Mouse (Mus musculus) spleen, postnatal 36 days (tissue): Measurements from ENCODE around the gene Klhdc2.

Experiments used
- DNase-seq, 2 experiments: peaks; one replicate each; pipeline ENCODE4 v3.0.0; 2022; ENCODE audit warnings: low spot score in 2 of 2, mixed read lengths in 1 of 2

The Klhdc2 gene

DNA sequence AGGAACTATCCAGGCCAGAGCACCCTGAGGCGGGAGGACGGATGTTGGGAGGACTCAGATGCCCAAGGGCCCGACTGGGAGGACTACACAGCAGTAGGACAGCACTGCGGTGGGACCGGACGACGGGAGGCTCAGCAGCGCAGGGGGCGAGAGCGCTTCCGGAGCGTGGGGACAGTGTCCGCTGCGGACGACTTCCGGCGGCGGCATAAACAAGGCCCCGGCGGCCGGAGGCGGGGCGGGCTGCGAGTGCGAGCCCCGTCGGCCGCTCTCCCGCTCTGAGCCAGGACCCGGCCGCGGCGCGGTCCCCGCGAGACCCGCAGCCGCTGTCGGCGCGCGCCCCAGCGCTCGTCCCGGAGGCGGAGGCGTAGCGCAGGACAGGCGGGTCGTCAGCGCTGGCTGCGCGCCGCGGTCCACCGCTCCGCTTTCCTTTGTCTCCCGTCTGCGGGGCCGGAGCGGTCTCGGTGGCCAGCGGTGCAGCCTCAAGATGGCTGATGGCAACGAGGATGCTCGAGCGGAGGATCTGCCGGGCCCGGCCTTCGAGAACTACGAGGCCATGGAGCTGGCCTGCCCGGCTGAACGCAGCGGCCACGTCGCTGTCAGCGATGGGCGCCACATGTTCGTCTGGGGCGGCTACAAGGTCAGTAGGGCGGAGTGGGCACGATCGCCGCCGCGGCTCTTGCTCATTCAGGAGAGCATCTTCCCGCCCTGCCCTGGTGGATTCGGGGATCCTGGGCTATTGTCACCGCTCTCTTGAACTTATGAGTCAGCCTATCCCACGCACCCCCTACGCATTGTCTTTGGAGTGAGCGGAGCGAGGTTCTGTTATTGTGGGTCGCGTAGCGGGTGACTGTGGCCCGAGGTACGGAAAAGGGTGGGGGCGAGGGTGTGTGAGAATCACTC is at the start of gene Klhdc2:
Gene Klhdc2 (plus strand): TSS at position 171 of the 900 bp plus-strand sequence.
- peak; percentile 72 to 76 for DNase-seq

GRCm38 (mm10) chr12:69249766-69250165 is 46.7 kb upstream of the Klhdc2 start:
- DNase-seq: no peak

- DNase-seq: no peak
Observed at GRCm38 (mm10) chr12:69250756-69251155, 45.7 kb upstream of the Klhdc2 start.

GRCm38 (mm10) chr12:69253806-69254205 is 42.7 kb upstream of the Klhdc2 start:
- no peak for DNase-seq

GRCm38 (mm10) chr12:69257836-69258235 is 38.6 kb upstream of the Klhdc2 start:
- peak; percentile 62 to 65 for DNase-seq

DNA sequence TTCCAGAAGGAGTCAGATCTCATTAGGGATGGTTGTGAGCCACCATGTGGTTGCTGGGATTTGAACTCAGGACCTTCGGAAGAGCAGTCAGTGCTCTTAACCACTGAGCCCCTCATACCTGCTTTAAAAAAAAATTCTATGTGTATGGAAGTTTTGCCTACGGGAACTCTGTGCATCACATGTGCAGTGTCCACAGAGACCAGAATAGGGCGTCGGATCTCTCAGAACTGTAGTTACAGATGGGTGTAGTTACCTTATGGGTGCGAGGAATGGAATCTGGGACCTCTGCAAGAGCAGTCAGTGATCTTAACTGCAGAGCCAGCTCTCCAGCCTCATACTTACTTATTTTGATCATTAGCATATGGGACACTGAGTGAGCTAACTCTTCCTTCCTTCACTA is 34.2 kb upstream of the Klhdc2 start:
- DNase-seq: no peak

- no peak for DNase-seq
Observed at GRCm38 (mm10) chr12:69265031-69265430, 31.4 kb upstream of the Klhdc2 start.

GRCm38 (mm10) chr12:69267956-69268632 is 28.4 kb upstream of the Klhdc2 start:
- DNase-seq: no peak

DNA sequence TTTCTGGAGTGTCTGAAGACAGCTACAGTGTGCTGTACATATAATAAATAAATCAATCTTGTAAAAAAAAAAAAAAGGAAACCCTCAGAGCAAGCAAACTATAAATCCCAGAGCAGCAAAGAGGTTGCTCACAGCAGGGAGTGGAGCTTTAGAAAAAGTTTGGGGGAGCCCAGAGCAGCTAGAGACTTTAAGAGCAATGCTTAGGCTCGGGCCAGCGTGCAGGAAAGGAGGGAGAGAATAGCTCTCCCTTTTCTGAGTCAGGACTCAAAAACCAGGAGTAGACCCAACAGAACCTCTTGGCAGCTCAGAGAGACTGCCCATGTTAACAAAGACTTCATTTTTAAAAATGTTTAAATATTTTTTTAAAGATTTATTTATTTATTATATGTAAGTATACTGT is 27.5 kb upstream of the Klhdc2 start:
- DNase-seq: no peak

DNA sequence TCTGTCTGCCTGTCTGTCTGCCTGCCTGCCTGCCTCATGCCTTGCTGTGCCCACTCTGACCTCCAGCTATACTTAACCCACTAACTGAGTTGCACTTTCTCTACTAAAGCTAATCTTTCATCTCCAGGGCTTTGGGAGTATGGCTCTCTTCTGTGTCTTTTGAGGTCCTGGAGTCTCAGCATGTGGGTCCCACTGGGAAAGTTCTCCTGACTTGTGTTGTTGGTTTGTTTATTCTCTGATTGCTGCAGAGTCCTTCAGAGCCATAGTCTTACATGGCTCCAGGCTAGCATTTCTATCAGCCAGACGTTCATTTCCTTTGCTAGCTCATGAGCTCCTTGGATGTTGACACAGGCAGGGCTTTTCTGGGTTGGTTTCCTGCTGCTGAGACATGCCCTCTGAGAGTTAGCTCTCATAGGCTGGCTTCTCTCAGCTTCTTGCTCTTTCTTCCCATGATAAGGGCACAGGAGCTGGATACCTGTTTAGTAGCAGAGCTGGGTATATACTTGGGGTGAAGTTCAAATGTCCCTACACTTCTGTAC is 16.5 kb upstream of the Klhdc2 start:
- DNase-seq: no peak

DNA sequence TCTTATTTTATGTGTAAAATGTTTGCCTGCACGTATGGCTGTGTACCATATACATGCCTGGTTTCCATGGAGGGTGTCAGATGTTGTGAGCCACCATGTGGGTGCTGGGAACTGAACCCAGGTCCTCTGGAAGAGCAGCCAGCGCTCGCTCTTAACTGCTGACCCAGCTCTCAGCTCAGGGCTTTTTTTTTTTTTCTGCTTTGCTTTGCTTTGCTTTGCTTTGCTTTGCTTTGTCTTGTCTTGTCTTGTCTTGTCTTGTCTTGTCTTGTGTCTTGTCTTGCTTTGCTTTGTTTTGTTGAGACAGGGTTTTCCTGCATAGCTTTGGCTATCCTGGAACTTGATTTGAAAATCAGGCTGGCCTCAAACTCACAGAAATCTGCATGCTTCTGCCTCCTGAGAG is 15.6 kb upstream of the Klhdc2 start:
- DNase-seq: no peak

DNA sequence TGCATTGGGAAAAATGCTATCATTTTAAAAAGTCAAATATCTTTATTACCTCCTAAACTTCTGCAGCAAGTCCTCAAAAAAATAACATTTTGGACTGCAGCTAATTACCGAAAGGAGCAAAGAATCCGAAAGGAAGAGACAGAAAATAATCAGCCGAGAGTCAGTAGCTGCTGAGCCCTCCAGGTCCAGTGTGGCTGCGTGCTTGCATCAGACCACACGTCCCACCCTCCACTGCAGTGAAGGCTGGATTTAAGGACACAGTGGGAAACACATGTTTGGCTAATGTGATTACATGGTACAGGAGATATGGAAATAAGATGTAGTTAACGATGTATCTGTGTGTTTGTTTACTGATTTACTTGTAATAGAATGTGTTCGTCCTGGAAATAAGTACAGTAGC is 13.3 kb upstream of the Klhdc2 start:
- DNase-seq: no peak

- DNase-seq: peak; percentile 38 to 51
Observed at GRCm38 (mm10) chr12:69287535-69287934, 8.9 kb upstream of the Klhdc2 start.

GRCm38 (mm10) chr12:69288699-69289098 is 7.8 kb upstream of the Klhdc2 start:
- no peak for DNase-seq

GRCm38 (mm10) chr12:69292401-69292800 is 4.1 kb upstream of the Klhdc2 start:
- DNase-seq: no peak

GRCm38 (mm10) chr12:69293815-69294214 is 2.7 kb upstream of the Klhdc2 start:
- peak; percentile 58 to 77 for DNase-seq

DNA sequence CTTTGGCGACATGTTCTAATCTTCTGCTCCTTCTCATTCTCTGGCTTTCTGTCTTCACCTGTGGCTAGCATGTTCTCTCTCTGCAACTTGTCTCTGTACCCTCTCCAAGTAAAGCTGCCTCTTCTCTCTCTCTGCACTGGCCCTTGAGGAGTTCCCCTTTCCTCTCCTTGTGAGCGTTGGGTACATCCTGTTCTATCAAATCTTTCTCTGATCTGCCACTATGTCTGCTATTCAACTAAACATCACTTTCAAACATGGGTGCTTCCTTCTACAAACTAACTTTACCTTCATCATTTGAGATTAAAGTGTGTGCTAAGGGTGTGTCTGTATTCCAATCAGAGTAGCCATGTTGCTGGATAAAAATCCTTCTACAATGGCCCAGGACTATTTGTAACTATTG is 1.5 kb upstream of the Klhdc2 start:
- DNase-seq: peak; percentile 18 to 23

DNA sequence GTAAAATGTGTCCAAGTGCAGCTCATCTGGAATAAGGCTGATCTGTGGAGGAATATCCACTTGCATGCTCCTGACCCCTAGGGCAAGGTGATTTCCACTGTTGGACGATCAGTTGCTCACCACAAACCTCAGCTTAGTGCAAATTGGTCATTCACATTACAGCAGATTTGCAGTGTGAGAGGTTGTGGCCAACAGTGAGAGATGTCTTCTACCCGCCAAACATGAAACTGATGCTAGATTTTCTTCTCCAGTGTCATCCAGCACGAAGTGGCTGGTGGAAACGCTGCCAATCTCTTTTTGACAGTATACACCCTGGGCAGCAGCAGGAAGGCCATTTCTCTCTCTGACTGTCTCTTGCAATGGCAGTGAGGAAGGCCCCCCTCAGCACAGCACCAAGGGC is 830 bp upstream of the Klhdc2 start:
- no peak for DNase-seq

GRCm38 (mm10) chr12:69297411-69298150 is 1.1 kb downstream of the Klhdc2 start:
- no peak for DNase-seq

- DNase-seq: no peak
Observed at GRCm38 (mm10) chr12:69298281-69298680, 1.8 kb downstream of the Klhdc2 start.

- no peak for DNase-seq
Observed at GRCm38 (mm10) chr12:69299231-69299630, 2.8 kb downstream of the Klhdc2 start.

DNA sequence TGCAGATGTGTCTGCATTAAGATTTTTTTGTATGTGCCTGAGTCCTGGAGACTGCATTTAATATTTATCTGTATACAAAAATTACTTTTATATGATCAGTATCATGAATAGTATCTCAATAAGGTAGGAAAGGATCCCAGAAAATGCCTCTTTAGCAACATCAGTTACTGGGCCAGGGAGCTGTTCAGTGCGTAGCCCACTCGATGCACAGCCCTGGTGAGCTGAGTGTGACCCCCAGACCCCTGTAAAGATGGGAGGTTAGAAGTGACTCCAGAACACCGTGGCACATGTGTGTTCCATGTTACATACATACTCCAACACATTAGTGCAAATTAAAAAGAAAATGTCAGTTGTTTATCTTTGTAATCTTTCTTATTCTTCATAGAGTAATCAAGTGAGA is 3.4 kb downstream of the Klhdc2 start:
- DNase-seq: no peak
